In the genomic region with DNA sequence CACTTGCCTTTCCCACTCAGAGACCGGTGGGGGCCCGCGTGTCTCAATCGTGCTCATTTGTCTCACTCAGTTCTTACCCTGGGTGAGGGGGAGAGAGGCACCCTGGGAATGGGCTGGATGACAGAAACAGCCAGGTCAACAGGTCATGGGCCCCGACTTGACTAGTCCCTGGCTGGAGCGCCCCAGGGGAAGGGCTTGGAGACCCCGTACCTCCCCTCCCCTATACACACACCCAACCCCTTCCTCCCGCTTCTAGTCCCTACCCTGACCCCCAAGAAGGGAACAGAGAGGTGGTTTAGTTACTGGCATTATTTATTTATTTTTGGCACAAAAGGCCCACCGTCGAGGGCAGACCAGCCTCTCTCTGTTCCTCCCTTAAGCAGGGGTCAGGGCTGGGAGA, we compare ENCODE assay signal across 8 mouse cellular contexts. TPM values are rescaled to one million over a fixed set of nuclear protein-coding genes. Genes with fewer than 3 reads are reported as not detected.
DNase-seq lines count a peak whose midpoint lies in the region; ATAC-seq and TF ChIP-seq lines count a peak whose summit lies in the region.

No protein-coding gene starts in this region.

- peaks cover 8% of the 10 kb centered on the region for H3K27me3 ChIP-seq in liver, embryonic 11.5 days (replicated peaks; ENCODE audit: control insufficient read depth, insufficient read depth, low read length)
- 0 out of 2 replicates have a peak, but pooled peaks cover 4% of the 10 kb centered on the region for H3K27me3 ChIP-seq in liver, postnatal 0 days (ENCODE audit: insufficient read depth, low read length)
- H3K27me3 ChIP-seq in liver, embryonic 13.5 days: peaks cover 10% of the 10 kb centered on the region

- H3K27ac ChIP-seq in liver, embryonic 11.5 days (ENCODE audit: low read depth, low read length): no peak overlapping the region
- no peak overlapping the region for H3K27ac ChIP-seq in liver, postnatal 0 days (ENCODE audit: low read depth)
- no peak overlapping the region for H3K27ac ChIP-seq in liver, embryonic 13.5 days

- H3K9me3 ChIP-seq in liver, embryonic 11.5 days (ENCODE audit: control insufficient read depth, low read length): no peaks in the 10 kb centered on the region
- no peaks in the 10 kb centered on the region for H3K9me3 ChIP-seq in liver, postnatal 0 days (ENCODE audit: low read length)
- H3K9me3 ChIP-seq in liver, embryonic 13.5 days (replicated peaks): no peaks in the 10 kb centered on the region

- 20% methylated on average over 10 of the region's 10 CpGs for WGBS in liver, embryonic 11.5 days
- WGBS in liver, postnatal 0 days (ENCODE audit: insufficient replicate concordance): 25% methylated on average over 10 of the region's 10 CpGs
- WGBS in liver, embryonic 13.5 days (ENCODE audit: insufficient replicate concordance): 17% methylated on average over 10 of the region's 10 CpGs

- no peak for TF ChIP-seq EP300 in liver, postnatal 0 days (IDR thresholded peaks at IDR 0.05; ENCODE audit: low read depth)

- peak overlapping the region; percentile 11; the same call in 1 of the 2 replicates for H3K4me2 ChIP-seq in liver, embryonic 11.5 days
- H3K4me2 ChIP-seq in liver, postnatal 0 days (ENCODE audit: low read depth, low read length): no peak overlapping the region
- peak overlapping the region; percentile 26 for H3K4me2 ChIP-seq in liver, embryonic 13.5 days

- H3K4me3 ChIP-seq in liver, embryonic 11.5 days (ENCODE audit: low read depth, low read length): no peak overlapping the region
- H3K4me3 ChIP-seq in liver, postnatal 0 days (ENCODE audit: low read depth, low read length): no peak overlapping the region
- H3K4me3 ChIP-seq in liver, embryonic 13.5 days (replicated peaks): no peak overlapping the region

- peak; percentile 25 for DNase-seq in adrenal gland, postnatal 14 days
- DNase-seq in adrenal gland, adult 2 months: no peak
- no peak for DNase-seq in liver, embryonic 11.5 days (ENCODE audit: low spot score)
- no peak for DNase-seq in liver, postnatal 0 days
- DNase-seq in embryo, embryonic 11 days: peak; percentile 75
- DNase-seq in liver, embryonic 13.5 days: no peak
- no peak for DNase-seq in gastrocnemius, postnatal 25 days
- DNase-seq in cerebellum, postnatal 10 days: no peak

- H3K9ac ChIP-seq in liver, embryonic 11.5 days (ENCODE audit: low read depth, low read length): no peak overlapping the region
- no peak overlapping the region for H3K9ac ChIP-seq in liver, postnatal 0 days (replicated peaks)
- H3K9ac ChIP-seq in liver, embryonic 13.5 days: peak overlapping the region; percentile 43

- no peak for TF ChIP-seq CTCF in liver, postnatal 0 days (IDR thresholded peaks at IDR 0.05; ENCODE audit: low read depth)

- peaks cover 20% of the 10 kb centered on the region for H3K4me1 ChIP-seq in liver, embryonic 11.5 days (replicated peaks; ENCODE audit: control insufficient read depth, insufficient read depth, low read length)
- peaks cover 22% of the 10 kb centered on the region for H3K4me1 ChIP-seq in liver, postnatal 0 days (ENCODE audit: insufficient read depth)
- H3K4me1 ChIP-seq in liver, embryonic 13.5 days (replicated peaks): peaks cover 36% of the 10 kb centered on the region

- peaks cover 8% of the 10 kb centered on the region for H3K36me3 ChIP-seq in liver, embryonic 11.5 days (ENCODE audit: control insufficient read depth, insufficient read depth, low read length)
- peaks cover 9% of the 10 kb centered on the region for H3K36me3 ChIP-seq in liver, postnatal 0 days (replicated peaks; ENCODE audit: insufficient read depth, low read length)
- H3K36me3 ChIP-seq in liver, embryonic 13.5 days: peaks cover 11% of the 10 kb centered on the region

- ATAC-seq in liver, embryonic 11.5 days (replicated peaks; ENCODE audit: low FRiP score): 0 out of 2 replicates have a peak, but pooled peaks have one; percentile 11
- no peak for ATAC-seq in liver, postnatal 0 days
- no peak for ATAC-seq in liver, embryonic 13.5 days (ENCODE audit: low read depth)

RNA-seq across cellular contexts. Expression of gene Zfp574, which starts 16.2 kb away (rescaled TPM):
- total RNA-seq in adrenal gland, postnatal 14 days (2021): 18.8 and 19.2 TPM in 2 replicates
- 10 to 100 TPM; 21.3 to 21.9 TPM for total RNA-seq in adrenal gland, adult 2 months (2021)
- 60.8 and 61.2 TPM in 2 replicates for polyA plus RNA-seq in adrenal gland, adult 2 months (2012; rRNA removed)
- 22.8 and 23.1 TPM in 2 replicates for polyA plus RNA-seq in liver, embryonic 11.5 days (2014; fragmentation: Nextera tagmentation; extraction: Ambion mirVana)
- 9.4 and 10.8 TPM in 2 replicates for polyA plus RNA-seq in liver, postnatal 0 days (2015; fragmentation: Nextera tagmentation; extraction: Ambion mirVana)
- polyA plus RNA-seq in liver, embryonic 13.5 days (2015; fragmentation: Nextera tagmentation; extraction: Ambion mirVana): 9.7 and 11.1 TPM in 2 replicates
- total RNA-seq in gastrocnemius, postnatal 25 days (2021): 1 to 10 TPM; 6.1 to 6.3 TPM

RNA-seq across cellular contexts. Expression of gene Grik5, which starts 16.4 kb away (rescaled TPM):
- total RNA-seq in adrenal gland, postnatal 14 days (2021): 18.6 and 21.3 TPM in 2 replicates
- 10 to 100 TPM; 14.5 to 18.5 TPM for total RNA-seq in adrenal gland, adult 2 months (2021)
- polyA plus RNA-seq in adrenal gland, adult 2 months (2012; rRNA removed): 54.9 and 71.3 TPM in 2 replicates
- polyA plus RNA-seq in liver, embryonic 11.5 days (2014; fragmentation: Nextera tagmentation; extraction: Ambion mirVana): 3.5 and 5.3 TPM in 2 replicates
- 0.69 and 0.76 TPM in 2 replicates for polyA plus RNA-seq in liver, postnatal 0 days (2015; fragmentation: Nextera tagmentation; extraction: Ambion mirVana)
- 0.86 and 1.0 TPM in 2 replicates for polyA plus RNA-seq in liver, embryonic 13.5 days (2015; fragmentation: Nextera tagmentation; extraction: Ambion mirVana)
- total RNA-seq in gastrocnemius, postnatal 25 days (2021): 1 to 10 TPM; 2.3 to 2.7 TPM

Comparison
In these comparisons a context has a peak if more than half of its experiments do, and no peak if none do; other contexts are left out.
1. DNase-seq: peak in adrenal gland, postnatal 14 days (single experiment) and embryo, embryonic 11 days (single experiment); none in adrenal gland, adult 2 months (single experiment), liver, embryonic 11.5 days (single experiment), liver, postnatal 0 days (single experiment), liver, embryonic 13.5 days (single experiment), gastrocnemius, postnatal 25 days (single experiment) and cerebellum, postnatal 10 days (0 of 2).